Mouse (Mus musculus) kidney, adult 2 months (tissue): ENCODE data around the gene Tmem256.

Experiments used
- CTCF ChIP-seq: fragments of 200-500 bp; conservative IDR thresholded peaks from 2 replicates; pipeline ENCODE4 v1.5.1; 2011; ENCODE audit warnings: low read depth, mild to moderate bottlenecking, control low read depth, low read length, moderate library complexity, mixed read lengths; ENCODE audit not compliant: insufficient read depth, insufficient read length
- POLR2A ChIP-seq: fragments of 200-500 bp; IDR thresholded peaks from one replicate; pipeline ENCODE4 v1.6.1; 2011; ENCODE audit warnings: low read depth, low read length, control low read depth

DNA sequence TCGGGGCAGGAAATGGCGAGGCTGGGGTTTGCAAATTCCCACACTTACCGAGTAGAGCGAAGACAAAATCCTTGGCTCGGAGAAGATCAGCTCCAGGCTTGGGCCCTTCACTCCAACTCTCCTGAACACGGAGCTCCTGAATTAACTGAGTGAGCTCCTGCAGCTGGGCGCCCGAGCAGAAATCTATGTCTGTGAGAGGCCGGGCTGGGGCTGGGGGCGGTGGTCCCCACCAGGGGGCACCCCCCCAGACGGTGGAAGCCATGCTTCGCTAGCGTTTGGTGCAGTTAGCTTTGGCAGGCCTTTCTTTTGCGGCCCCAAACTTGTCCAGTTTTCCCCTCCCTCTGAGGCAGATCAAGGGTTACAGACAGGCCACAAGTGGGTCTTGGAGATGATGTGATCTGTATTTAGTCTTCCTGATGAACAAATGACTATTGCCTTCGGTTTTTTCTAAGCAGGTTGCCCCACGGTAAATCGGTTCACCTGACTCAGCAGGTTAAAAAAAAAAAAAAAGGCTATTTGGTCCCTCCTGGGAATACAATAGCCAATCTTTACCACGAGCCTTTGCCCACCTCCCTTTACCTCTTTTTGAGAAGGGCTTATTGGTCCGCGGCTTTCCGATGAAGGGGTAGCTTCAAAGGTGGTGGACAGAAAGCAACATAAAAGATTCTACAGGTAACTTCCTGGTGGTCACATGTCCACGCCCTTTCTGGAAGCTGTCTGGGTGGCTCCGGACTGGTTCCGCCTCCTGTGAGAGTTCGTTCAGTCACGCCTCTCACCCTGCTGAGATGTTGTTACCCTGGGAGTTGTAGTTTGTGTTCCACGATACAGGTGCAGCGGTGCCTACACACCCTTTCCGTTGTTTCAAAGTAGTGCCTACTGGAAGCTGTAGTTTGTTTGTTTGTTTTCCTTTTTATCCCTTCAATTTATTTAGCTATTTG is 33.1 kb upstream of the Tmem256 start, which contains the start of gene Tmem102:
- no peak for TF ChIP-seq POLR2A
- no peak for TF ChIP-seq CTCF
